In genomic region chr5:49642439-49642838, GRCm38 (mm10) we compare ENCODE assay signal across 15 mouse cellular contexts.
DNase-seq lines count a peak whose midpoint lies in the region; ATAC-seq and TF ChIP-seq lines count a peak whose summit lies in the region.
"Had no signal": no experiment of that assay in that cellular context is flagged by ENCODE, and none has a peak within 500 bp of the region (broad histone marks: within the 10 kb centered on the region; RNA-seq: fewer than 3 reads in every experiment).

No protein-coding gene starts in this region.

- H3K36me3 ChIP-seq in forebrain, embryonic 16.5 days (ENCODE audit: control insufficient read depth, insufficient read depth): no peaks in the 10 kb centered on the region
- no peaks in the 10 kb centered on the region for H3K36me3 ChIP-seq in forebrain, embryonic 12.5 days (replicated peaks)
- H3K36me3 ChIP-seq in midbrain, embryonic 14.5 days (ENCODE audit: control insufficient read depth, insufficient read depth, low read length): no peaks in the 10 kb centered on the region
- H3K36me3 ChIP-seq: neural tube, embryonic 15.5 days had no signal

- peak; percentile 63 for ATAC-seq in forebrain, embryonic 16.5 days
- ATAC-seq in forebrain, embryonic 12.5 days (ENCODE audit: low FRiP score): no peak
- ATAC-seq in Patski: peak; percentile 79
- no peak for ATAC-seq in midbrain, embryonic 14.5 days (ENCODE audit: low FRiP score, low TSS enrichment)
- ATAC-seq: intestine, postnatal 0 days had no signal

- in situ Hi-C loops in Patski (cut with MboI; ENCODE audit: low pct_unique_long_range_greater_than_20kb): no loop called here

- WGBS in forebrain, embryonic 16.5 days: 62% methylated on average over 2 of the region's 2 CpGs
- 79% methylated on average over 2 of the region's 2 CpGs for WGBS in forebrain, embryonic 12.5 days
- WGBS in midbrain, embryonic 14.5 days: 49% methylated on average over 2 of the region's 2 CpGs

- no peak overlapping the region for H3K27ac ChIP-seq in forebrain, embryonic 16.5 days (ENCODE audit: low read length)
- no peak overlapping the region for H3K27ac ChIP-seq in forebrain, embryonic 12.5 days
- H3K27ac ChIP-seq in midbrain, embryonic 14.5 days (replicated peaks; ENCODE audit: low read depth, low read length): no peak overlapping the region
- H3K27ac ChIP-seq: heart, adult 2 months; liver, embryonic 14.5 days; neural tube, embryonic 15.5 days had no signal

- no peaks in the 10 kb centered on the region for H3K4me1 ChIP-seq in forebrain, embryonic 16.5 days (replicated peaks; ENCODE audit: control insufficient read depth, insufficient read depth, low read length)
- H3K4me1 ChIP-seq in forebrain, embryonic 12.5 days: no peaks in the 10 kb centered on the region
- no peaks in the 10 kb centered on the region for H3K4me1 ChIP-seq in midbrain, embryonic 14.5 days (ENCODE audit: control insufficient read depth, insufficient read depth, low read length)
- H3K4me1 ChIP-seq: neural tube, embryonic 15.5 days had no signal

- no peak overlapping the region for H3K4me2 ChIP-seq in forebrain, embryonic 16.5 days (ENCODE audit: low read length)
- H3K4me2 ChIP-seq in forebrain, embryonic 12.5 days: no peak overlapping the region
- no peak overlapping the region for H3K4me2 ChIP-seq in midbrain, embryonic 14.5 days (ENCODE audit: low read length)
- H3K4me2 ChIP-seq: neural tube, embryonic 15.5 days had no signal

- no peak overlapping the region for H3K9ac ChIP-seq in forebrain, embryonic 16.5 days (replicated peaks; ENCODE audit: low read depth, low read length)
- H3K9ac ChIP-seq in forebrain, embryonic 12.5 days: no peak overlapping the region
- H3K9ac ChIP-seq in midbrain, embryonic 14.5 days (replicated peaks; ENCODE audit: low read length): no peak overlapping the region
- H3K9ac ChIP-seq: liver, embryonic 14.5 days; neural tube, embryonic 15.5 days had no signal

- no peak overlapping the region for H3K4me3 ChIP-seq in forebrain, embryonic 16.5 days (replicated peaks; ENCODE audit: low read length)
- H3K4me3 ChIP-seq in forebrain, embryonic 12.5 days (replicated peaks): no peak overlapping the region
- no peak overlapping the region for H3K4me3 ChIP-seq in midbrain, embryonic 14.5 days (replicated peaks; ENCODE audit: low read depth, low read length)
- H3K4me3 ChIP-seq: heart, adult 2 months; neural tube, embryonic 15.5 days had no signal

- no peak for TF ChIP-seq CTCF in Patski (IDR thresholded peaks at IDR 0.05)

- H3K27me3 ChIP-seq in forebrain, embryonic 16.5 days (replicated peaks; ENCODE audit: control insufficient read depth, insufficient read depth, low read length): no peaks in the 10 kb centered on the region
- H3K27me3 ChIP-seq in forebrain, embryonic 12.5 days: no peaks in the 10 kb centered on the region
- no peaks in the 10 kb centered on the region for H3K27me3 ChIP-seq in Patski
- H3K27me3 ChIP-seq in midbrain, embryonic 14.5 days (ENCODE audit: control insufficient read depth, insufficient read depth, low read length): no peaks in the 10 kb centered on the region
- H3K27me3 ChIP-seq: neural tube, embryonic 15.5 days had no signal

- no peaks in the 10 kb centered on the region for H3K9me3 ChIP-seq in forebrain, embryonic 16.5 days (ENCODE audit: control insufficient read depth, low read length)
- no peaks in the 10 kb centered on the region for H3K9me3 ChIP-seq in forebrain, embryonic 12.5 days
- H3K9me3 ChIP-seq in midbrain, embryonic 14.5 days (ENCODE audit: control insufficient read depth, low read length): no peaks in the 10 kb centered on the region
- H3K9me3 ChIP-seq: neural tube, embryonic 15.5 days had no signal

- CTCF ChIA-PET in Patski (lab: Charles Lee): no interaction called here

- POLR2A ChIA-PET in Patski (lab: Charles Lee): no interaction called here

- peak; percentile 4 for DNase-seq in Patski (ENCODE audit: low read depth, low spot score)
- peak; percentile 96 for DNase-seq in cerebellum, adult 9-10 months
- peak; percentile 67 for DNase-seq in layer of hippocampus, adult 9-11 months
- DNase-seq in ovary, postnatal 36 days (ENCODE audit: low spot score): no peak
- DNase-seq in midbrain, embryonic 14.5 days: no peak
- DNase-seq: adrenal gland, postnatal 25 days; heart, adult 2 months; heart, postnatal 4 days; kidney, postnatal 25 days; lung, postnatal 4 days had no signal

Comparison
In these comparisons a context has a peak if more than half of its experiments do, and no peak if none do; other contexts are left out.
1. ATAC-seq: peak in forebrain, embryonic 16.5 days (single experiment) and Patski (single experiment); none in forebrain, embryonic 12.5 days (single experiment) and midbrain, embryonic 14.5 days (single experiment).
2. DNase-seq: peak in Patski (single experiment), cerebellum, adult 9-10 months (single experiment) and layer of hippocampus, adult 9-11 months (single experiment); none in ovary, postnatal 36 days (single experiment) and midbrain, embryonic 14.5 days (single experiment).